Mouse (Mus musculus) midbrain, embryonic 11.5 days (tissue): ENCODE data around the gene Pou3f3. TPM values are rescaled to one million over a fixed set of nuclear protein-coding genes. Genes with fewer than 3 reads are reported as not detected.

Experiments used
- ATAC-seq: fragments of 200-750 bp; cut with Nextera tagmentation; 2 replicates; pipeline ENCODE4 v1.8.0; 2017; ENCODE audit warnings: moderate TSS enrichment, moderate library complexity; ENCODE audit not compliant: low FRiP score
- DNase-seq: peaks from one replicate; pipeline ENCODE4 v3.0.0; 2015; ENCODE audit warnings: low spot score; ENCODE audit errors: missing footprints
- H3K27ac ChIP-seq: fragments of 300-500 bp; sonication (generic); 2 replicates; pipeline ENCODE4 v1.5.1; 2014; ENCODE audit warnings: low read depth, low read length
- H3K27me3 ChIP-seq: fragments of 300-500 bp; sonication (generic); 2 replicates; pipeline ENCODE4 v1.6.1; 2014; ENCODE audit warnings: mild to moderate bottlenecking, low read length, moderate library complexity, mixed read lengths; ENCODE audit not compliant: control insufficient read depth, insufficient read depth
- H3K36me3 ChIP-seq: fragments of 300-500 bp; sonication (generic); 2 replicates; pipeline ENCODE4 v1.6.1; 2014; ENCODE audit warnings: mild to moderate bottlenecking, low read length, moderate library complexity, mixed read lengths; ENCODE audit not compliant: control insufficient read depth, insufficient read depth
- H3K4me1 ChIP-seq: fragments of 300-500 bp; sonication (generic); 2 replicates; pipeline ENCODE4 v1.6.1; 2014; ENCODE audit warnings: low read length; ENCODE audit not compliant: control insufficient read depth, insufficient read depth
- H3K4me2 ChIP-seq: fragments of 300-500 bp; sonication (generic); 2 replicates; pipeline ENCODE4 v1.6.1; 2014; ENCODE audit warnings: mild to moderate bottlenecking, moderate library complexity
- H3K4me3 ChIP-seq: fragments of 300-500 bp; sonication (generic); 2 replicates; pipeline ENCODE4 v1.5.1; 2014; ENCODE audit warnings: low read depth, low read length
- H3K9ac ChIP-seq: fragments of 300-500 bp; sonication (generic); 2 replicates; pipeline ENCODE4 v1.6.1; 2014; ENCODE audit warnings: low read length
- H3K9me3 ChIP-seq: fragments of 300-500 bp; sonication (generic); 2 replicates; pipeline ENCODE4 v1.6.1; 2016; ENCODE audit warnings: low read length; ENCODE audit not compliant: control insufficient read depth
- WGBS: fragments of 180-500 bp; shearing (Covaris S2); extraction: QIAGEN DNeasy Blood & Tissue Kit; methylation state at CpG from one replicate; pipeline ENCODE4 v1.1.7; 2014; 5-methylcytosine and 5-hydroxymethylcytosine counted together
- polyA plus RNA-seq: library from polyadenylated mRNA; unstranded; fragments of >200 nt; fragmentation: Nextera tagmentation; extraction: Ambion mirVana; gene quantifications from 2 replicates; pipeline ENCODE4 v1.2.1, GENCODE M21; 2014

Gene Pou3f3
- polyA plus RNA-seq, 1 experiment from 2014 or later: 26.3 TPM

GRCm38 (mm10) chr1:42727161-42727560, 31.6 kb downstream of the Pou3f3 start:
- 89% methylated on average over 5 of the region's 5 CpGs for WGBS
- no peak for ATAC-seq
- H3K36me3 ChIP-seq: no peaks in the 10 kb centered on the region
- no peak overlapping the region for H3K27ac ChIP-seq
- no peak overlapping the region for H3K9ac ChIP-seq
- no peak for DNase-seq
- no peak overlapping the region for H3K4me2 ChIP-seq
- H3K27me3 ChIP-seq: no peaks in the 10 kb centered on the region
- H3K4me3 ChIP-seq: no peak overlapping the region
- H3K9me3 ChIP-seq: no peaks in the 10 kb centered on the region
- no peaks in the 10 kb centered on the region for H3K4me1 ChIP-seq

- no peaks in the 10 kb centered on the region for H3K4me1 ChIP-seq
- 85% methylated on average over 7 of the region's 7 CpGs for WGBS
- ATAC-seq (no peak), DNase-seq (no peak)
- H3K9me3 ChIP-seq: no peaks in the 10 kb centered on the region
- H3K27ac ChIP-seq: no peak overlapping the region
- H3K4me3 ChIP-seq: no peak overlapping the region
- H3K4me2 ChIP-seq: no peak overlapping the region
- no peaks in the 10 kb centered on the region for H3K27me3 ChIP-seq
- no peak overlapping the region for H3K9ac ChIP-seq
- no peaks in the 10 kb centered on the region for H3K36me3 ChIP-seq
These were observed 32.1 kb downstream of the Pou3f3 start for GRCm38 (mm10) chr1:42727676-42728075.

- Histone ChIP-seq H3K27me3 (no peaks in the 10 kb centered on the region), H3K27ac (no peak overlapping the region), H3K4me1 (no peaks in the 10 kb centered on the region), H3K9me3 (peaks cover 3% of the 10 kb centered on the region; the same call in 1 of the 2 replicates), H3K4me2 (no peak overlapping the region), H3K4me3 (no peak overlapping the region), H3K9ac (no peak overlapping the region), H3K36me3 (no peaks in the 10 kb centered on the region)
- ATAC-seq (peak; percentile 86; the same call in 1 of the 2 replicates), DNase-seq (no peak)
- WGBS: 70% methylated on average over 16 of the region's 16 CpGs
These were observed 46.0 kb downstream of the Pou3f3 start for GRCm38 (mm10) chr1:42741383-42742241.

GRCm38 (mm10) chr1:42742242-42742560, 46.6 kb downstream of the Pou3f3 start:
- H3K4me1 ChIP-seq: no peaks in the 10 kb centered on the region
- no peak overlapping the region for H3K4me3 ChIP-seq
- H3K9ac ChIP-seq: no peak overlapping the region
- H3K27ac ChIP-seq: no peak overlapping the region
- ATAC-seq (no peak), DNase-seq (no peak)
- 83% methylated on average over 4 of the region's 4 CpGs for WGBS
- peaks cover 3% of the 10 kb centered on the region; the same call in 1 of the 2 replicates for H3K9me3 ChIP-seq
- no peaks in the 10 kb centered on the region for H3K27me3 ChIP-seq
- no peak overlapping the region for H3K4me2 ChIP-seq
- no peaks in the 10 kb centered on the region for H3K36me3 ChIP-seq

GRCm38 (mm10) chr1:42745047-42745446, 49.5 kb downstream of the Pou3f3 start:
- ATAC-seq (no peak), DNase-seq (no peak)
- Histone ChIP-seq H3K9me3 (no peaks in the 10 kb centered on the region), H3K36me3 (no peaks in the 10 kb centered on the region), H3K4me2 (no peak overlapping the region), H3K4me1 (no peaks in the 10 kb centered on the region), H3K4me3 (no peak overlapping the region), H3K9ac (no peak overlapping the region), H3K27me3 (no peaks in the 10 kb centered on the region), H3K27ac (no peak overlapping the region)
- WGBS: 89% methylated on average over 3 of the region's 3 CpGs

- no peak overlapping the region for H3K27ac ChIP-seq
- H3K4me1 ChIP-seq: no peaks in the 10 kb centered on the region
- WGBS: 90% methylated on average over 6 of the region's 6 CpGs
- H3K4me3 ChIP-seq: no peak overlapping the region
- DNase-seq: no peak
- H3K9ac ChIP-seq: no peak overlapping the region
- no peaks in the 10 kb centered on the region for H3K9me3 ChIP-seq
- no peak for ATAC-seq
- no peaks in the 10 kb centered on the region for H3K27me3 ChIP-seq
- H3K36me3 ChIP-seq: no peaks in the 10 kb centered on the region
- no peak overlapping the region for H3K4me2 ChIP-seq
These were observed 54.1 kb downstream of the Pou3f3 start for GRCm38 (mm10) chr1:42749536-42750292.

Other genes with a start within 250 kb of the Pou3f3 start
- 57.4 and 58.3 TPM in 2 replicates for gene Mrps9, start 155.5 kb downstream of the Pou3f3 start, polyA plus RNA-seq